Mouse (Mus musculus): Measurements from ENCODE around the gene Slf2.

GRCm38 (mm10) chr19:44899104-44899793 is 31.7 kb upstream of the Slf2 start:
- no peak for TF ChIP-seq GATA1 (IDR thresholded peaks at IDR 0.05; ENCODE audit: borderline replicate concordance, low read length)
- TF ChIP-seq FLI1 (IDR thresholded peaks at IDR 0.05; ENCODE audit: low read length) = no peak

Data from megakaryocyte, embryonic 14.5 days (primary cell).